Mouse (Mus musculus) embryonic facial prominence, embryonic 14.5 days (tissue): Measurements from ENCODE around the gene Bach1. TPM values are rescaled to one million over a fixed set of nuclear protein-coding genes. Genes with fewer than 3 reads are reported as not detected.
A peak's percentile ranks its signal among the peaks of the same experiment; 100 is the strongest.

Experiments used
- ATAC-seq: fragments of 200-750 bp; cut with Nextera tagmentation; 2 replicates; pipeline ENCODE4 v1.8.0; 2017; ENCODE audit warnings: low read depth, moderate number of reproducible peaks, moderate TSS enrichment
- DNase-seq: peaks from one replicate; pipeline ENCODE4 v3.0.0-alpha.2; 2015; ENCODE audit warnings: low spot score
- H3K27ac ChIP-seq: fragments of 300-500 bp; sonication (generic); replicated peaks from 2 replicates; pipeline ENCODE4 v1.5.1; 2014; ENCODE audit warnings: low read depth, mild to moderate bottlenecking, low read length, moderate library complexity
- H3K27me3 ChIP-seq: fragments of 300-500 bp; sonication (generic); replicated peaks from 2 replicates; pipeline ENCODE4 v1.6.1; 2014; ENCODE audit warnings: low read length; ENCODE audit not compliant: control insufficient read depth, insufficient read depth
- H3K36me3 ChIP-seq: fragments of 300-500 bp; sonication (generic); 2 replicates; pipeline ENCODE4 v1.6.1; 2014; ENCODE audit warnings: low read length, mixed read lengths; ENCODE audit not compliant: control insufficient read depth, insufficient read depth
- H3K4me1 ChIP-seq: fragments of 300-500 bp; sonication (generic); 2 replicates; pipeline ENCODE4 v1.6.1; 2014; ENCODE audit warnings: antibody characterized with exemption, low read length; ENCODE audit not compliant: control insufficient read depth, insufficient read depth
- H3K4me2 ChIP-seq: fragments of 300-500 bp; sonication (generic); 2 replicates; pipeline ENCODE4 v1.6.1; 2014; ENCODE audit warnings: low read depth, mild to moderate bottlenecking, low read length, moderate library complexity, mixed read lengths
- H3K4me3 ChIP-seq: fragments of 300-500 bp; sonication (generic); 2 replicates; pipeline ENCODE4 v1.5.1; 2014; ENCODE audit warnings: low read depth, mild to moderate bottlenecking, low read length
- H3K9ac ChIP-seq: fragments of 300-500 bp; sonication (generic); 2 replicates; pipeline ENCODE4 v1.6.1; 2014; ENCODE audit warnings: low read depth, mild to moderate bottlenecking, low read length, moderate library complexity, mixed read lengths
- H3K9me3 ChIP-seq: fragments of 300-500 bp; sonication (generic); 2 replicates; pipeline ENCODE4 v1.6.1; 2016; ENCODE audit warnings: low read length; ENCODE audit not compliant: control insufficient read depth
- WGBS: fragments of 180-500 bp; shearing (Covaris S2); extraction: QIAGEN DNeasy Blood & Tissue Kit; methylation state at CpG from one replicate; pipeline ENCODE4 v1.1.7; 2014; 5-methylcytosine and 5-hydroxymethylcytosine counted together
- polyA plus RNA-seq: library from polyadenylated mRNA; unstranded; fragments of >200 nt; fragmentation: Nextera tagmentation; extraction: Ambion mirVana; gene quantifications from 2 replicates; pipeline ENCODE4 v1.2.1, GENCODE M21; 2014

Gene Bach1
- polyA plus RNA-seq, 1 experiment from 2014 or later, result 11.9 TPM

- peaks cover 13% of the 10 kb centered on the region for H3K4me1 ChIP-seq
- no peaks in the 10 kb centered on the region for H3K36me3 ChIP-seq
- no peak for DNase-seq
- H3K9me3 ChIP-seq, result no peaks in the 10 kb centered on the region
- no peak overlapping the region for H3K4me3 ChIP-seq
- H3K9ac ChIP-seq, result no peak overlapping the region
- no peak for ATAC-seq
- no peaks in the 10 kb centered on the region for H3K27me3 ChIP-seq
- H3K4me2 ChIP-seq, result no peak overlapping the region
- no peak overlapping the region for H3K27ac ChIP-seq
- 49% methylated on average over 5 of the region's 5 CpGs for WGBS
Observed at GRCm38 (mm10) chr16:87709144-87709543, 10.4 kb downstream of the Bach1 start.

GRCm38 (mm10) chr16:87709971-87710370 lies 11.2 kb downstream of the Bach1 start:
- H3K36me3 ChIP-seq, result no peaks in the 10 kb centered on the region
- no peak overlapping the region for H3K4me3 ChIP-seq
- no peaks in the 10 kb centered on the region for H3K27me3 ChIP-seq
- H3K9me3 ChIP-seq, result no peaks in the 10 kb centered on the region
- DNase-seq (no peak), ATAC-seq (no peak)
- peaks cover 13% of the 10 kb centered on the region for H3K4me1 ChIP-seq
- H3K27ac ChIP-seq, result no peak overlapping the region
- H3K9ac ChIP-seq, result no peak overlapping the region
- H3K4me2 ChIP-seq, result no peak overlapping the region
- WGBS, result 99% methylated on average over 9 of the region's 9 CpGs

- DNase-seq (no peak), ATAC-seq (no peak)
- H3K27me3 ChIP-seq, result no peaks in the 10 kb centered on the region
- H3K9me3 ChIP-seq, result no peaks in the 10 kb centered on the region
- no peak overlapping the region for H3K9ac ChIP-seq
- peaks cover 4% of the 10 kb centered on the region; the same call in 1 of the 2 replicates for H3K36me3 ChIP-seq
- WGBS, result 80% methylated on average over 2 of the region's 2 CpGs
- H3K27ac ChIP-seq, result no peak overlapping the region
- H3K4me2 ChIP-seq, result no peak overlapping the region
- peaks cover 4% of the 10 kb centered on the region; the same call in 1 of the 2 replicates for H3K4me1 ChIP-seq
- H3K4me3 ChIP-seq, result no peak overlapping the region
Observed at GRCm38 (mm10) chr16:87711961-87712360, 13.2 kb downstream of the Bach1 start.

GRCm38 (mm10) chr16:87712986-87713693 lies 14.4 kb downstream of the Bach1 start:
- Histone ChIP-seq H3K9ac (no peak overlapping the region), H3K27ac (no peak overlapping the region), H3K4me1 (peaks cover 4% of the 10 kb centered on the region; the same call in 1 of the 2 replicates), H3K4me3 (no peak overlapping the region), H3K36me3 (peaks cover 4% of the 10 kb centered on the region; the same call in 1 of the 2 replicates), H3K9me3 (no peaks in the 10 kb centered on the region), H3K4me2 (no peak overlapping the region), H3K27me3 (no peaks in the 10 kb centered on the region)
- ATAC-seq, result no peak
- DNase-seq, result peak; percentile 33
- 77% methylated on average over 18 of the region's 18 CpGs for WGBS

DNA sequence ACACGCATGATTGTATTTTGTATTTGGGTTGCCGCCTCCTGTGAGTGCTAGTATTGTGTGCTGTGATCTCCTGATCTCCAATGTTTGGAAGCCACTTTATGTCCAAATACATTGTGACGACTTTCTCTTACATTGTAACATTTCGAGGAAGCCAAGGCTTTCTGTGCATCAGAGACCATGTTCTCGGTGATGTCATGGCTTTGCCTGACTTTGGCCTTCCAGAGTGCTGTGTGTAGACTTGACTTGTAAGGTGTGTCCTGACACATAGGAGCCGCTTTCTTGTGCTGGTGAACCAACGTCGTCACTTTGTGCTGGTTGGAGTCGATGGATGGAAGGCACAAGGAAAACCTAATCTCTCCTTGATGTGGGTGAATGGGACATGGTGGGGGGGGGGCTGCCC lies 15.8 kb downstream of the Bach1 start:
- ATAC-seq (no peak), DNase-seq (no peak)
- no peak overlapping the region for H3K4me3 ChIP-seq
- 89% methylated on average over 9 of the region's 9 CpGs for WGBS
- no peak overlapping the region for H3K4me2 ChIP-seq
- no peaks in the 10 kb centered on the region for H3K9me3 ChIP-seq
- no peaks in the 10 kb centered on the region; the same call in 1 of the 2 replicates for H3K4me1 ChIP-seq
- no peak overlapping the region for H3K9ac ChIP-seq
- peaks cover 7% of the 10 kb centered on the region for H3K36me3 ChIP-seq
- no peaks in the 10 kb centered on the region for H3K27me3 ChIP-seq
- H3K27ac ChIP-seq, result no peak overlapping the region

DNA sequence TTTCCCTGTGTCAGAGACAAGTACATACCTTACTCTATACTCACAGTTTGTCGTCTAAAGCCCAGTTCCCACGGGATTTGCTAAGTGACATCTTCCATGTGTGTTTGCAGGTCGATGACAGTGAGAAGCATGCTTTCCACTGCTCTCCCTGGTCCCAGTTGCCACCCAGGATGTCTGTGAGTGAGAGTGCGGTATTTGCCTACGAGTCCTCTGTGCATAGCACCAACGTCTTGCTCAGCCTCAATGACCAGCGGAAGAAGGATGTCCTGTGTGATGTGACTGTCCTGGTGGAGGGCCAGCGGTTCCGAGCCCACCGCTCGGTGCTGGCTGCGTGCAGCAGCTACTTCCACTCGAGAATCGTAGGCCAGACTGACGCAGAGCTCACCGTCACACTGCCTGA lies 16.5 kb downstream of the Bach1 start:
- no peak for DNase-seq
- Histone ChIP-seq H3K4me2 (no peak overlapping the region), H3K27ac (no peak overlapping the region), H3K9ac (no peak overlapping the region), H3K36me3 (peaks cover 14% of the 10 kb centered on the region), H3K4me1 (no peaks in the 10 kb centered on the region; the same call in 1 of the 2 replicates), H3K9me3 (no peaks in the 10 kb centered on the region), H3K4me3 (no peak overlapping the region), H3K27me3 (no peaks in the 10 kb centered on the region)
- ATAC-seq, result no peak
- 91% methylated on average over 16 of the region's 16 CpGs for WGBS

DNA sequence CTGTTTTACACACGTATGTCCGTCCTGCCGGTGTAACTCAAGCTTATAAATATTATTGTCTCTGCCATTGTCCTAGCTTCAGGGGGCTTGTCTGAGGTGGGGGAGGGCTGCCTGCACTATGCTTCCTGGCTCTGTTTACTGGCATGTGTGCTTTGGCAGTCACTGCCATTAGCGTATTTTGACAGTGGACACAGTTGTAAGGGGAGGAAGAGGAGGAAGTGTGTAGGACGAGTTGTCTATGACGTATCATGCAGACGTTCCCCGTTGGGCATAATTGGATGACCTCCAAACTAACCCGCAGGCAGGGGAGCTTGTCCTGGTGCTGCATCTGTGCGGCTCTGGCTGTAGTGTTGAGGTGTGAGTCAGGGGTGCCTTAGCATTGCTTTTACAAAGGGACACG lies 17.5 kb downstream of the Bach1 start:
- no peaks in the 10 kb centered on the region for H3K9me3 ChIP-seq
- no peaks in the 10 kb centered on the region; the same call in 1 of the 2 replicates for H3K4me1 ChIP-seq
- ATAC-seq (no peak), DNase-seq (peak; percentile 27)
- 58% methylated on average over 11 of the region's 11 CpGs for WGBS
- H3K36me3 ChIP-seq, result peaks cover 25% of the 10 kb centered on the region
- no peak overlapping the region for H3K4me3 ChIP-seq
- no peaks in the 10 kb centered on the region for H3K27me3 ChIP-seq
- no peak overlapping the region for H3K27ac ChIP-seq
- no peak overlapping the region for H3K4me2 ChIP-seq
- no peak overlapping the region for H3K9ac ChIP-seq

DNA sequence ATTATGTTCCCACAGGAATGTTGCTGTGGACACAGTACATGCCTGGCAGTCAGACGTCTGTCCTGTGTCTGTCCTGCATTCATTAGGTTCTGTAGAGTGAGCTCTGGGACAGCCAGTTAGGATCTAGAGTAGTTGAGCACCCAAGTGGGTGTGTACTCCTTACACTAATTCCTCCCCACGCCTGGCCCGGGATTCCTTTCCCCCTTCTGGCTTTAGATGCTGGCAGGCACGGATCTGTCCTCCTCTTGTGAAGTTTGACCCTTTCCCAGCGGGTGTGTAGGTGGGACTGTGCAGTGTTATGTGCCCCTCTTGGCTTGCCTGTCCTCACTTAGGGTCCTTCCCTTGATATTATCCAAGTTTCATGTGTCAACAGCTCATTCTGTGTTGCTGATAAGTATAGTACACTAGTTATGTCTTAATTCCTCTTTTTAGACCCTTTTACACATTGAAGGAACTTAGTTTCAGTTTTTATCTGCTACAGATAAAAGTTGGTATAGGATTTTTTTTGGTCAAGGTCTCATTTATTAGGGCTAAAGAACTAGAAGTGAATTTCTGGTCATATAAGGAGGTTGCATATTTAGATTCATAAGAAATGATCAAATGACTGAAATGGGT lies 18.4 kb downstream of the Bach1 start:
- Histone ChIP-seq H3K36me3 (peaks cover 31% of the 10 kb centered on the region), H3K4me3 (no peak overlapping the region), H3K27ac (no peak overlapping the region), H3K9me3 (no peaks in the 10 kb centered on the region), H3K4me1 (no peaks in the 10 kb centered on the region; the same call in 1 of the 2 replicates), H3K9ac (no peak overlapping the region), H3K4me2 (no peak overlapping the region), H3K27me3 (no peaks in the 10 kb centered on the region)
- 57% methylated on average over 5 of the region's 5 CpGs for WGBS
- no peak for DNase-seq
- ATAC-seq, result no peak
